Mouse (Mus musculus) left cerebral cortex, adult 9 months (tissue): ENCODE results near the gene Nup107.

Experiments used
- DNase-seq, 2 experiments: peaks; one replicate each; pipeline ENCODE4 v3.0.0; 2022; ENCODE audit warnings: low spot score in 2 of 2

Gene Nup107

GRCm38 (mm10) chr10:117778951-117779350 lies 13.6 kb downstream of the Nup107 start:
- no peak for DNase-seq

- no peak for DNase-seq
These were observed 14.1 kb downstream of the Nup107 start for GRCm38 (mm10) chr10:117778328-117778910.

DNA sequence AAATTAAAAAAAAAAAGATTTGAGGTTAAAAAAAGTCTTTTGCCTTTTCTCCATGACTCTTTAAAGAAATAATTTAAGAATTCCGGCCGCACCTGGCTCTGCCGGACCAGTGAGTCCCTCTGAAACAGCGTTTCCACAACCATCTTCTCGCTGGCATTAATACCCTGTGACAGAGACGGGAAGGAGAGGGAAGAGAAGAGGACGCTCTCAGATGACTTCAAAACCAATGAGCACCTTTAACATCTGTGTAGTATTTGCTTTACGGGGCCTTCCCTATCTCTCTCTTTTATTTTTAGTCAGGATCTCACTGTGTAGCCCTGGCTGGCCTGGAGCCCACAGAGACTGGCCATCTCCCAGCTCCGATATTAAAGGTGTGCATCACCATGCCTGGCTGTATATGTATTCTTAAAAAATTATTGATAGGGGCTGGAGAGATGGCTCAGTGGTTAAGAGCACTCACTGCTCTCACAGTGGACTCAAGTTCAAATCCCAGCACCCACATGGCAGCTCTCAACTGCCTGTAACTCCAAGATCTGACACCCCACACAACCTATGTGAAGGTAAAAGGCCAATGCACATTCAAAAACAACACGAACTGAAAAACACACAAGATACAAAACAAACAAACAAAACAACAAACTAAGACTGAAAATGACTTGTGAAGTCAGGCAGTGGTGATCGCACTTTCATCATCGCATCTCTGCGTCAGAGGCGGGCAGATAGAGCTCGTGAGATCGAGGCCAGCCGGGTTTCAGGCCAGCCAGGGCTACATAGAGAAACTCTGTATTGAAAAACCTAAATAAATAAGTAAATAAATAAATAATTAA lies 14.8 kb downstream of the Nup107 start:
- DNase-seq: no peak

DNA sequence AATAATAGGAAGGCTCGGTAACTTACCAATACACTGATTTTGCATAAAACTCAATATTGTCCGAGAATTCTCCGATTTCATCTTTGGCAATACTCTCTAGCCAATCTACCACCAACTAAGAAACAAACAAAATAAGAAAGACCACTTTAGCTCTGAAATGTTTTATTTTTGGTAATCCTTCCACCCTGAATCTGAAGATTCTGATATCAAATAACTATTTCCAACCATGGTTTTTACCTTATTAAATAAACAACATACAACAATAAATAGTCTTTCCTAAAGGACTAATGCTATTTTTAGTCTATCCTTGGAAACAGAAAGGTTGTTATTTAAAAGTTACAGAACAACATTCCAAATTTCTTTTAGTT lies 15.4 kb downstream of the Nup107 start:
- DNase-seq: no peak

DNA sequence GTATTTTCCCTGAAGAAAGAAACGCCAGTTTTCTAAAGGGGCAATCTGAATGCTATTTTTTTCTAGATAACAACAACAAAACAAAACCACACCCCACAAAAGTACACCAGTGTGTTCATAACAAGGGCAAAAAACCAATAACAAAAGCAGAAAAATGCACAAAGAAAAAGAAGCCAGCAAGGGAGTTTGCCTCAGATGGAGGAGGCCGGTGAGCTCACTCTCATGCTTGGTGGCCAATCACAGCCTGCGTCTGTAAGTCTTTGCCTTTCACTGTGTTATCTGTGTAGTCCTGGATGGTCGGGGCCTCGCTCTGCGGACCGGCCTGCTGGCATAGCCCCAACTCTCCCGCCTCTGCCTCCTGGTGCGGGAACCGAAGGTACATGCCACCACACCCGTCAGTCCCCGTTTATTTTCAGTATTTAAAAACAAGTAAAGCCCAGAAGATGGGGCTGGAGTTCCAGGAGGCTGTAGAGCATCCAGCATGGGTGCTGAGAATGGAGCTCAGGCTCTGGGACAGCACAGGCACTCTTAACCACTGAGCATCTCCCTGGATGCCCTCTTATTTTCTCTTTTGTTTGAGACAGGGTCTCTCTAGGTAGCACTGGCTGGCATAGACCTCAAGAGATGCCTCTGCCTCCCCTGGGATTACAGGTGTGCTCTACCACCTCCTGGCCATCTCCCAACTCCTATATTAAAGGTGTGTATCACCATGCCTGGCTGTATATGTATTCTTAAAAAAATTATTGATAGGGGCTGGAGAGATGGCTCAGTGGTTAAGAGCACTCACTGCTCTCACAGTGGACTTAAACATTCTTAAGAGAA lies 16.0 kb downstream of the Nup107 start:
- DNase-seq: no peak

DNA sequence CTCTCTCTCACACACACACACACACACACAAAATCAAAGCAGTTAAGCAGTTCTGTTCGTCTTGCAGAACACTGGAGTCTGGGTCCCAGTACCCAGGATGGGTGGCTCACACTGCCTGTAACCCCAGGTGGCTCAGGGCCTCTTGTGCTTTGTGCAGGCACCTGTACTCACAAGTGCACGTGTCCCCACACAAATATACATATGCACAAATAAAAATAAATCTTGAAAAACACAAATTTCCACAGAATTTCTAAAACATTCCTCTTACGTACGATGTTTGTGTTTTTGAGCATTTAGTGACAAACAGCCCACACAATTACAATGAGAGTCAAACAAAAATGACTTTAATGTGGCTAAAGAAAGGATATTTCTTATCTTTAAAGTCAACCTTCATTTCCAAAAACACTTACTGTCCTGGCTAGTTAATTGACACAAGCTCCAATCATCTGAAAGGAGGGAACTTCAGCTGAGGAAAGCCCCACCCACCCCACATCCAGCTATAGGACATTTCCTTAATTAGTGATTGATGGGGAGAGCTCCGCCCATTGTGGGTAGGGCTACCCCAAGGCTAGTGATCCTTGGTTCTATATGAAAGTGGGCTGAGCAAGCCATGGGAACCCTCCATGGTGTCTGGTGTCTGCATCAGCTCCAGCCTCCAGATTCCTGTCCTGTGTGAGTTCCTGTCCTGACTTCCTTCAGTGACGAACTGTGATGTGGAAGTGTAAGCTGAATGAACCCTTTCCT lies 16.9 kb downstream of the Nup107 start:
- no peak for DNase-seq

GRCm38 (mm10) chr10:117774817-117775120 lies 17.7 kb downstream of the Nup107 start:
- no peak for DNase-seq

GRCm38 (mm10) chr10:117774011-117774816 lies 18.3 kb downstream of the Nup107 start:
- no peak for DNase-seq

GRCm38 (mm10) chr10:117773106-117773720 lies 19.3 kb downstream of the Nup107 start:
- no peak for DNase-seq

DNA sequence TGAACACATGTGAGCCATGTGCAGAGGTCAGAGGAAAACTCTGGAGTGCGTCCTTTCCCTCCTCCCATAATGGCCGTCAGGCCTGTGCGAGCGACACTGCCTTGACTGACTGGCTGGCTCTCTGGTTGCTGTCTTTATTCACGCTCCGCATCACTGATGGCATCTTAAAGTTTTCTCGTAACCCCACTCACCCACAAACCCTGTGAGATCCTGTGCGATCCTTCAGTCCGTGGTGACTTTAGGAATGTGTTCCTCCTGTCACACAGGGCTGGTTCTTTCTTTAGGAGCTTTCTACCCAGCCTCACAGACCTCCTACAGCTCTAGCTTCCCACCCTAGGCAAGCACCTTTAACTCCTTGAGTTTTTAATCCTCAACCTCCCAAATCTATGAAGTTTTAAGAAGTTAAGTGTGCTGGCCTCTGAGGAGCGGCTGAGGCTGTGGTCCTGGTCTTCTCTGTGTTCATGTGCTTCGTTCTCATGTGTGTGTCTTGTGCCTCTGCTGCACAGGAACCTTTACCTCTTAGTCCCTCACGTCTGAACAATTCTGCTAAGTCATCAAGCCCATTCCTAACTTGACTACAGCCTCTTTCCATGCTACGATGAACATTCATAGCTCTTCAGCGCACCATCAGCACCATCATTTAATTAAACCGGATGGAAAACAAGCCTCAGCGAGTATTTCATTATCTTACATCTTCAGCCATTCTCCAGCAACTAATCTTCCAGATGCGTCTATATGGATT lies 20.0 kb downstream of the Nup107 start:
- DNase-seq: no peak

- no peak for DNase-seq
These were observed 21.4 kb downstream of the Nup107 start for GRCm38 (mm10) chr10:117771131-117771510.

DNA sequence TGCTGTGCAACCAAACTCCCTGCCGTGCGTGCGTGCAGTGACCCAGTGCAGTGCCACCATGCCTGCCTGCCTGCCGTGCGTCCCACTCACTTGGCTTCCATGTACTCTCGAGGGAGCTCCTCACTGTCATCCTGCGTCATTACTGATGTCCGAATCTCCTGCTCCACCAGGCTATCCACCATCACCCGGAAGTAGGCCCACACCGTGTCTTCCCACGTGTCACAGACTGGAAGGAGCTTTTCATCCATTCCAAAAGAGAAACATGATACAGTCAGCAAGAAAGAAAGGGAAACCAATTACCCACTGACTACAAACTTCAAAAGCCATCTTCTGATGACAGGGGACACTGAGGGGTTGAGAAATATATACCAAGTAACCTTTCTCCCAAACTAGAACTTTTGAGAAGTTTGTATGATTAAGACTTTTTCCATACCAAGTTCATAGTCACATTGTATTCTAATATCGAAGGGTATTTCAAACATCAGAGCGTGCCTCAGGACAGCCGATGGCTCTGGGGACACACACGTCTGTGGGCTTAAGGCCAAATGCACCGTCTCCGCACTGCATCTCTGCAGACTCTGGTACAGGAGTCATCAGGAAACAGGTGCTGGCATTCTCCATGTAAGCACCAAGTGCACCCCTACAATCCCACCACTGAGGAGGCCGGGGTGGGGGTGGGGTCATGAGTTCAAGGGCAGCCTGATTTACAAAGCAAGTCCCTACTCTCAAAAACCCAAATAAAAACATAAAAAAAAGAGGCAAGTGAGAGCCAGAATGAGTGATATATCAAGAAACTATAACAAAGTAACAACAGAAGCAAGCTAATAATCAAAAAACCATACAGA lies 22.0 kb downstream of the Nup107 start:
- no peak for DNase-seq

DNA sequence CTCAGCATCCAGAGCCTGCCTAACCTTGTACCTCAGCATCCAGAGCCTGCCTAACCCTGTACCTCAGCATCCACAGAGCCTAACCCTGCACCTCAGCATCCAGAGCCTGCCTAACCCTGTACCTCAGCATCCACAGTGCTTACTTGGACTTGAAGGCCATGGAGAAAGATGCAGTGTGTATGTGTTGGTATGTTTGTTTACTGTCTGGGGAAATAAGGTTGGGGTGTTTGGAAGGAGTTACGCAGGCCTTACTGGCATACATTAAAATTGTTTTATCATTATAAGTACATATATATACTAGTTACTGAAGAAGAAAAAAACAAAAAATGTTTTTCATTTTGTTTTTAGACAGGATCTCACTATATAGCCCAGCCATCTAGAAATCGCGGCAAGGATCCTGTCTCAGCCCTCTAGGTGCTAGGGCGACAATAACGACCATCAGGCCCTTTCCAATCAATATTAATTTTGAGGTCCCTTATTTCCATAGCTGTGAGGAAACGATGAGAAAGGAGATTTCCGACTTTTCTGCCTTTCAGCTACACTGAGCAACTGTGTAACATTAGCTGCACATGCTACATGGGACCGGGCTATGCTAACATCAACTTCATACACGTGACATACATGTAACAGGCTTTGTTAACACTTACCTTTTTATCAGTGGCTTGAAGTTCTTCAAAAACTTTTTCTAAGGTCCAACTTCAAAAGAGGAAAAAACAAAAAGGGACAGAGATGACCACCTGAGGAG lies 22.8 kb downstream of the Nup107 start:
- no peak for DNase-seq

DNA sequence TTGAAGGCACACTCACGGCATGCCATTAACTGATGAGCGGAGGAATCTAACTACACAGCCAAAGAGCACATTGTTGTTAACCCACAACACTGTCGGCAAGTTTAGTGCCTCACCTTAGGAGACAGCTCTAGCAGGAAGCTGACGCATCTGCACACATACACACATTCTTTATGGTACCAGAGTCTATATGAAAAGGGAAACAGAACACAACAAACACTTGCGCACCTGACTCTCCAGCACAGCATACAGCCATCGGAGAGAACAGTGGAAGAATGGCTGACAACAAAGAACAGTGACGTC lies 24.4 kb downstream of the Nup107 start:
- DNase-seq: no peak

DNA sequence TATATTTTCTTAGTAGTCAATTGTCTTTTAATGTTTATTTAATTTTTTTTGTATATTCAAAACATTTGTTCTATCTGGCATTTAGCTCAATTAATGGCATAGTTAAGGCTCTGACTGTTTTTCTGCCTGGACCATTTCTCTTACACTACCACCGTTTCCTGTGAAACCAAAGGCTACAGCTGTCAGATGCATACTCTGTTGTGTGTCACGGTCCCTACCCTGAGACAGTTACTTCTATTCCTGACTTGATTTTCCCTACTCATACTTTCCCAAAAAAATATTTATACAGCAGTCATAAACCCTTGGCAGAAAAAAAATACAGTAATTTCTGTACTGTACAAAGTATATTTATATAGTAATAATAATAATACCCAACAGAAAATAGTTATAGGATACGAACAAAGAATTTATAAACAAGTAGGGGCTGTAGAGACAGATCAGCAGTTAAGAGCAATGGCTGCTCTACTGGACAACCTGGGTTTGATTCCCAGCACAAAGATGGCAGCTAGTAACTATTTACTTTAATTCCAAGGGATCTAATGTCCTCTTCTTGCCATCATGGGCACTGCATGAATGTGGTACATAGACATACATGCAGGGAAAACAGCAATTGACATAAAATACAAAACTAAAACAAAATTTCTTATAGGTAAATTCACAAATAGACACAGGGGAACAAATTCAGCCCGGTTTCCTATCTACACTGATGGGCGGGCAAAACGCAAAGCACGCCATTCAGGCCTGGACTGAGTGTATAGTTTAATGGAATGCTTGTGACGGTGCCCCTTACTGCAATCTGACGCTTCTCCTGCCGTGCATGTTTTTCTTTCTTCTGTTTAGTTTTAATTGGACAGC lies 25.0 kb downstream of the Nup107 start:
- no peak for DNase-seq

- DNase-seq: no peak
These were observed 25.7 kb downstream of the Nup107 start for GRCm38 (mm10) chr10:117766896-117767160.

- no peak for DNase-seq
These were observed 26.2 kb downstream of the Nup107 start for GRCm38 (mm10) chr10:117766111-117766895.
